Mouse (Mus musculus): ENCODE results near the gene Ift80. TPM values are rescaled to one million over a fixed set of nuclear protein-coding genes. Genes with fewer than 3 reads are reported as not detected.

Gene Ift80
- polyA plus RNA-seq, 1 experiment from 2014 or later: 1.8 TPM

- TF ChIP-seq CTCF (IDR thresholded peaks at IDR 0.05; ENCODE audit: low read depth): no peak
- Histone ChIP-seq H3K27ac (ENCODE audit: low read depth, low read length) (no peak overlapping the region), H3K27me3 (replicated peaks; ENCODE audit: control insufficient read depth, insufficient read depth, low read length) (no peaks in the 10 kb centered on the region), H3K36me3 (ENCODE audit: control insufficient read depth, insufficient read depth) (no peaks in the 10 kb centered on the region), H3K9ac (ENCODE audit: low read depth, low read length) (no peak overlapping the region), H3K9me3 (ENCODE audit: control insufficient read depth) (no peaks in the 10 kb centered on the region), H3K4me1 (replicated peaks; ENCODE audit: control insufficient read depth, insufficient read depth, low read length) (no peaks in the 10 kb centered on the region), H3K4me2 (replicated peaks; ENCODE audit: low read depth) (no peak overlapping the region), H3K4me3 (ENCODE audit: low read depth, low read length) (no peak overlapping the region)
- ATAC-seq: no peak
- 26% methylated on average over 4 of the region's 4 CpGs for WGBS
Observed at GRCm38 (mm10) chr3:68895426-68895825, 108.9 kb downstream of the Ift80 start.

GRCm38 (mm10) chr3:68886845-68887244 lies 117.5 kb downstream of the Ift80 start:
- Histone ChIP-seq H3K27me3 (replicated peaks; ENCODE audit: control insufficient read depth, insufficient read depth, low read length) (no peaks in the 10 kb centered on the region), H3K27ac (ENCODE audit: low read depth, low read length) (no peak overlapping the region), H3K36me3 (ENCODE audit: control insufficient read depth, insufficient read depth) (no peaks in the 10 kb centered on the region), H3K9ac (ENCODE audit: low read depth, low read length) (no peak overlapping the region), H3K4me1 (replicated peaks; ENCODE audit: control insufficient read depth, insufficient read depth, low read length) (no peaks in the 10 kb centered on the region), H3K4me2 (replicated peaks; ENCODE audit: low read depth) (no peak overlapping the region), H3K4me3 (ENCODE audit: low read depth, low read length) (no peak overlapping the region), H3K9me3 (ENCODE audit: control insufficient read depth) (no peaks in the 10 kb centered on the region)
- no peak for ATAC-seq
- no peak for TF ChIP-seq CTCF (IDR thresholded peaks at IDR 0.05; ENCODE audit: low read depth)
- 93% methylated on average over 5 of the region's 5 CpGs for WGBS

GRCm38 (mm10) chr3:68874079-68874478 lies 130.3 kb downstream of the Ift80 start:
- Histone ChIP-seq H3K9me3 (ENCODE audit: control insufficient read depth) (no peaks in the 10 kb centered on the region), H3K4me1 (replicated peaks; ENCODE audit: control insufficient read depth, insufficient read depth, low read length) (no peaks in the 10 kb centered on the region), H3K4me2 (replicated peaks; ENCODE audit: low read depth) (no peak overlapping the region), H3K36me3 (ENCODE audit: control insufficient read depth, insufficient read depth) (no peaks in the 10 kb centered on the region), H3K27ac (ENCODE audit: low read depth, low read length) (no peak overlapping the region), H3K4me3 (ENCODE audit: low read depth, low read length) (no peak overlapping the region), H3K9ac (ENCODE audit: low read depth, low read length) (no peak overlapping the region), H3K27me3 (replicated peaks; ENCODE audit: control insufficient read depth, insufficient read depth, low read length) (peaks cover 18% of the 10 kb centered on the region)
- ATAC-seq: no peak
- no peak for TF ChIP-seq CTCF (IDR thresholded peaks at IDR 0.05; ENCODE audit: low read depth)
- 96% methylated on average over 2 of the region's 2 CpGs for WGBS

- H3K27me3 ChIP-seq (replicated peaks; ENCODE audit: control insufficient read depth, insufficient read depth, low read length): peaks cover 28% of the 10 kb centered on the region
- H3K36me3 ChIP-seq (ENCODE audit: control insufficient read depth, insufficient read depth): no peaks in the 10 kb centered on the region
- no peak overlapping the region for H3K27ac ChIP-seq (ENCODE audit: low read depth, low read length)
- 0 out of 2 replicates have a peak, but pooled peaks have one; percentile 20 for ATAC-seq
- H3K9ac ChIP-seq (ENCODE audit: low read depth, low read length): no peak overlapping the region
- H3K4me1 ChIP-seq (replicated peaks; ENCODE audit: control insufficient read depth, insufficient read depth, low read length): no peaks in the 10 kb centered on the region
- no peak for TF ChIP-seq CTCF (IDR thresholded peaks at IDR 0.05; ENCODE audit: low read depth)
- 9% methylated on average over 15 of the region's 15 CpGs for WGBS
- peak overlapping the region; percentile 58 for H3K4me3 ChIP-seq (ENCODE audit: low read depth, low read length)
- peak overlapping the region; percentile 100 for H3K4me2 ChIP-seq (replicated peaks; ENCODE audit: low read depth)
- no peaks in the 10 kb centered on the region for H3K9me3 ChIP-seq (ENCODE audit: control insufficient read depth)
Observed at GRCm38 (mm10) chr3:68870568-68870950, 133.8 kb downstream of the Ift80 start.

GRCm38 (mm10) chr3:68869691-68870567 lies 134.4 kb downstream of the Ift80 start:
- WGBS: under 1% methylated on average over 78 of the region's 96 CpGs
- Histone ChIP-seq H3K4me3 (ENCODE audit: low read depth, low read length) (peak overlapping the region; percentile 58), H3K9ac (ENCODE audit: low read depth, low read length) (0 out of 2 replicates have a peak overlapping the region, but pooled peaks have one; percentile 11), H3K9me3 (ENCODE audit: control insufficient read depth) (no peaks in the 10 kb centered on the region), H3K36me3 (ENCODE audit: control insufficient read depth, insufficient read depth) (no peaks in the 10 kb centered on the region), H3K27me3 (replicated peaks; ENCODE audit: control insufficient read depth, insufficient read depth, low read length) (peaks cover 28% of the 10 kb centered on the region), H3K27ac (ENCODE audit: low read depth, low read length) (no peak overlapping the region), H3K4me2 (replicated peaks; ENCODE audit: low read depth) (peak overlapping the region; percentile 100), H3K4me1 (replicated peaks; ENCODE audit: control insufficient read depth, insufficient read depth, low read length) (no peaks in the 10 kb centered on the region)
- peak; percentile 63; the same call in 1 of the 2 replicates for ATAC-seq
- TF ChIP-seq CTCF (IDR thresholded peaks at IDR 0.05; ENCODE audit: low read depth): peak; percentile 61

GRCm38 (mm10) chr3:68869211-68869690 lies 135.1 kb downstream of the Ift80 start, which contains the start of gene 1110032F04Rik:
Gene 1110032F04Rik (plus strand): TSS chr3:68869586.
- Histone ChIP-seq H3K4me2 (replicated peaks; ENCODE audit: low read depth) (peak within 1 kb of the TSS; percentile 100), H3K4me3 (ENCODE audit: low read depth, low read length) (peak within 1 kb of the TSS; percentile 58), H3K9me3 (ENCODE audit: control insufficient read depth) (no peaks in the 10 kb centered on the region), H3K4me1 (replicated peaks; ENCODE audit: control insufficient read depth, insufficient read depth, low read length) (no peaks in the 10 kb centered on the region), H3K36me3 (ENCODE audit: control insufficient read depth, insufficient read depth) (no peaks in the 10 kb centered on the region), H3K27me3 (replicated peaks; ENCODE audit: control insufficient read depth, insufficient read depth, low read length) (peaks cover 28% of the 10 kb centered on the region), H3K9ac (ENCODE audit: low read depth, low read length) (0 out of 2 replicates have a peak within 1 kb of the TSS, but pooled peaks have one; percentile 11), H3K27ac (ENCODE audit: low read depth, low read length) (no peak within 1 kb of the TSS)
- no peak for TF ChIP-seq CTCF (IDR thresholded peaks at IDR 0.05; ENCODE audit: low read depth)
- under 1% methylated on average over 34 of the region's 62 CpGs for WGBS
- ATAC-seq: peak; percentile 60

Data from intestine, postnatal 0 days (tissue).